Mouse (Mus musculus) forebrain, embryonic 10.5 days (tissue): ENCODE results near the gene Macrod1. TPM values are rescaled to one million over a fixed set of nuclear protein-coding genes. Genes with fewer than 3 reads are reported as not detected.

Experiments used
- DNase-seq: peaks from one replicate; pipeline ENCODE4 v3.0.0-alpha.2; 2017; ENCODE audit warnings: low spot score; ENCODE audit errors: extremely low spot score
- H3K27ac ChIP-seq: fragments of 300-500 bp; sonication (generic); 2 replicates; pipeline ENCODE4 v1.5.1; 2016; ENCODE audit warnings: mild to moderate bottlenecking
- H3K27me3 ChIP-seq: fragments of 300-500 bp; sonication (generic); 2 replicates; pipeline ENCODE4 v1.6.1; 2016; ENCODE audit warnings: mild to moderate bottlenecking; ENCODE audit not compliant: poor library complexity, severe bottlenecking
- H3K36me3 ChIP-seq: fragments of 300-500 bp; sonication (generic); replicated peaks from 2 replicates; pipeline ENCODE4 v1.6.1; 2016; ENCODE audit warnings: mild to moderate bottlenecking, moderate library complexity
- H3K4me1 ChIP-seq: fragments of 300-500 bp; sonication (generic); 2 replicates; pipeline ENCODE4 v1.6.1; 2016
- H3K4me3 ChIP-seq: fragments of 300-500 bp; sonication (generic); 2 replicates; pipeline ENCODE4 v1.5.1; 2016; ENCODE audit warnings: mild to moderate bottlenecking, moderate library complexity
- H3K9me3 ChIP-seq: fragments of 300-500 bp; sonication (generic); 2 replicates; pipeline ENCODE4 v1.6.1; 2016; ENCODE audit warnings: mild to moderate bottlenecking, moderate library complexity
- WGBS: fragments of 180-500 bp; shearing (Covaris S2); methylation state at CpG from one replicate; pipeline ENCODE4 v1.1.7; 2016; 5-methylcytosine and 5-hydroxymethylcytosine counted together
- polyA plus RNA-seq: library from polyadenylated mRNA; unstranded; fragments of >200 nt; fragmentation: Nextera tagmentation; extraction: Ambion mirVana; gene quantifications from 2 replicates; pipeline ENCODE4 v1.2.1, GENCODE M21; 2016

Gene Macrod1
- polyA plus RNA-seq, 1 experiment from 2014 or later, result 3.7 TPM

DNA sequence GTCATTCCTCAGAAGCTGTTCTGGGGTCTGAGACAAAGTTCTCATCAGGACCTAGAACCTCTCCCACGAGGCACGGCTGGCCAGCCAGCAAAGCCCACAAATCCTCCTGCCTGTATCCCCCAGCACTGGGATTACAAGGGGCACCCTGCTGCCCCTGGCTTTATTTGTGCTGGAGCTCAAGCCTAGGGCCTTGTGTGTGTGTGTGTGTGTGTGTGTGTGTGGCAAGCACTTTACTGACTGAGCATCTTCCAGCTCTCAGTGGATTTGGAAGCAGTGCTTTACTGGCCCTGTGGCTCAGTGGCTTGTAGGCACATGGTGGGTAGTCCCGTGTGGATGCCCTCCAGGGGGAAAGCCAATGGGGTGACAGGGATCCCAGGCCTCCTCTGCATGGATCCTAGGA lies 56.0 kb downstream of the Macrod1 start:
- Histone ChIP-seq H3K27me3 (peaks cover 90% of the 10 kb centered on the region), H3K4me1 (peaks cover 94% of the 10 kb centered on the region), H3K27ac (peak overlapping the region; percentile 79), H3K36me3 (no peaks in the 10 kb centered on the region), H3K4me3 (no peak overlapping the region), H3K9me3 (no peaks in the 10 kb centered on the region)
- no peak for DNase-seq
- 14% methylated on average over 3 of the region's 3 CpGs for WGBS

DNA sequence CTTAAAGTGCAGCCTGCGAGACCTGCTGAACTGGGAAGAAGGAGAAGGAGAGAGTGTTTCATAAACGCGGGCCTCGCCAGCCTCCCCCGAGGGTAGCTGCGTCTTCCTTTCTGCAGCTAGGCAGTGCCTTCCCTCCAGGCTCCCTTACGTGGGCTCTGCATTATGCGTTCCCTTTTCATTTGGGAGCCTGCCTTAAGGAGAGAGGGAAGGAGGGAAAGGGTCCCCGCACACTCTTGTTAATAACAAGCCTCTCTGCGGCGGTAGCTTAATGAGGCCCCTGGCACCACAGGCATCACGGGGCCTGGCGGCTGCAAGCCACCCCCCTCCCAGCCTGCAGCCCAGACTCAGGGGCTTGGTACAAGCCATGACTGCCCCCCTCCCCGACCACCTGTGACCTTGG lies 57.0 kb downstream of the Macrod1 start:
- peak overlapping the region; percentile 79 for H3K27ac ChIP-seq
- H3K36me3 ChIP-seq, result no peaks in the 10 kb centered on the region
- no peak for DNase-seq
- H3K27me3 ChIP-seq, result peaks cover 90% of the 10 kb centered on the region
- no peaks in the 10 kb centered on the region for H3K9me3 ChIP-seq
- H3K4me3 ChIP-seq, result no peak overlapping the region
- WGBS, result 13% methylated on average over 14 of the region's 14 CpGs
- peaks cover 96% of the 10 kb centered on the region for H3K4me1 ChIP-seq

DNA sequence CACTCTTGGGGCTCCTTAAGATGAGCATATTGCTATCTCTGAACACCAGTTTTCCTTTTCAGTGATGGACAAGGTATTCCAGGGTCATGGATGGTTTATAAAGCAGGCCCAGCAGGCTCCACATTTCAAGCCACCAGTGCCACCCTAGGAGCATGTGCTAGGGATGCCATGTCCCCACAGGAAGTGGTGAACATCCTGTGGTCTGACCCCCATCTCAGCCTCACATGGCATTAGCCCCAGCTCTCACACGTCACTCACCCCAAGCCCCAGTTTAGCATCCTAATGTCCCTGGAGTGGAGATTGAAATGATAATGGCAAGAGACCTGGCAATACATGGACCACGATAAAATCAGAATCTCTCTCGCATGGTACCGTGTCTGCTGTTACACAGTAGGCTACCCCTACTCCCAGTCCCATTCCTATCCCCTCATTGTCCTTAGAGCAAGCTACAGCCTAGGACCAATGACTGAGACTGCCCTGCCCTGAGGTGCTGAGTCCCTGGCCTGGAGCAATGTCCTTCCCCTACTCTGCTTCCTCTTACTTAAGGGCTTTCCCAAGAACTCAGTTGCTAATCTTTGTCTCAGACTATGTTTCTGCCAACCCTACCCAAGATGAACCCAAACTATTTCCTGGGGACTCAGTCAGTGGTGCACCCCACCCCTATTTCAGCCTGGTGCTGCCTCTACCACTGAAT lies 59.6 kb downstream of the Macrod1 start:
- no peaks in the 10 kb centered on the region for H3K9me3 ChIP-seq
- peaks cover 93% of the 10 kb centered on the region for H3K27me3 ChIP-seq
- no peak for DNase-seq
- no peaks in the 10 kb centered on the region for H3K36me3 ChIP-seq
- 86% methylated on average over 4 of the region's 4 CpGs for WGBS
- H3K27ac ChIP-seq, result 0 out of 2 replicates have a peak overlapping the region, but pooled peaks have one; percentile 62
- no peak overlapping the region for H3K4me3 ChIP-seq
- H3K4me1 ChIP-seq, result peaks cover 73% of the 10 kb centered on the region

DNA sequence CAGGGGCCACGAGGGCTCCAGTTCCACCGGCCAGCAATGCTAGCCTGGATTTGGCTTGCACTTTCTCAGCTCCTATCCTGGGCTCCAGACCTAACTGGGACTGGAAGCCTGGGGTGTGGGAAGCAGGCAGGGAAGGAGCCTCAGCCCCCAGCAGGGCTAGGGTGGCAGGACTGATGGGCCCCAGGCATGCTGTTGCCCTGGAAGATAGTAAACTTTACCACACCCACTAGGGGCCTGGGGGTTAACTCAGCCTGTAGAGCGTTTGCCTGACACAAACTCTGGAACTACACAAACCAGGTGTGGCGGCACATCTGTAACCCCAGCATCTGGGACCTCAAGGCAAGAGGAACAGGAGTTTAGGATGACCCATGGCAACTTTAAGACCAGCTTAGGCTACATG lies 60.5 kb downstream of the Macrod1 start:
- Histone ChIP-seq H3K27ac (peak overlapping the region; percentile 62; the same call in 1 of the 2 replicates), H3K9me3 (no peaks in the 10 kb centered on the region), H3K27me3 (peaks cover 93% of the 10 kb centered on the region), H3K36me3 (no peaks in the 10 kb centered on the region), H3K4me3 (no peak overlapping the region), H3K4me1 (peaks cover 71% of the 10 kb centered on the region)
- no peak for DNase-seq
- 77% methylated on average over 4 of the region's 4 CpGs for WGBS

DNA sequence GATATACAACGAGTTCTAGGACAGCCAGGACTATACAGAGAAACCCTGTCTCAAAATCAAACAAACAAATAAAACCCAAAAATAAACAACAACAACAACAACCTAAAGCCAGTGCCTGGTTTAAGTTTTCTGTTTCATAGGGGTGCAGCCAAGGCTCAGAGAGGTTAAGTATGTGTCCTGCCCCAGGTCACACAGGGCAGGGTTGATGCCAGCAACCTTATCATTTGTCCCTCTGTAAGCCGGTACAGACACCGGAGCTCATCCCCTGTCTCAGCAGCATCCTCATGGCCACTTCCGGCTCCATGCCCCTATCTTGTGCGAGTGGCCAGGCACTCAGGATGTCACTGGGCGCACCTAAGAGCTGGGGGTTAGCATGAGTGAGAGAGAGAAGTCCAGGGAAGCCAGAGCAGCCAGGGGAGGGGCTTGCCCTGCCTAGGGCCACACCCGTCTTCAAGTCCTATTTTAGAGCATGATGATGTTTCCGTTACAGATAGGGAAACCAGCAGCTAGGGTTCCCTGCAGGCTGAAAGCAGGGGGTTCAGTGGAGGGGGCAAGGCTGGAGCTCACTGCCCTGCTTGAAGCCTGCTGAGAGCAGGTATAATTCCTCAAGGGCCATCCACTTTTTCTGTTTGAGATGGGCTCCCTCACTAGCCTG lies 61.2 kb downstream of the Macrod1 start:
- WGBS, result 75% methylated on average over 8 of the region's 8 CpGs
- Histone ChIP-seq H3K4me1 (peaks cover 71% of the 10 kb centered on the region), H3K27me3 (peaks cover 94% of the 10 kb centered on the region), H3K4me3 (no peak overlapping the region), H3K9me3 (no peaks in the 10 kb centered on the region), H3K36me3 (no peaks in the 10 kb centered on the region), H3K27ac (0 out of 2 replicates have a peak overlapping the region, but pooled peaks have one; percentile 44)
- no peak for DNase-seq

DNA sequence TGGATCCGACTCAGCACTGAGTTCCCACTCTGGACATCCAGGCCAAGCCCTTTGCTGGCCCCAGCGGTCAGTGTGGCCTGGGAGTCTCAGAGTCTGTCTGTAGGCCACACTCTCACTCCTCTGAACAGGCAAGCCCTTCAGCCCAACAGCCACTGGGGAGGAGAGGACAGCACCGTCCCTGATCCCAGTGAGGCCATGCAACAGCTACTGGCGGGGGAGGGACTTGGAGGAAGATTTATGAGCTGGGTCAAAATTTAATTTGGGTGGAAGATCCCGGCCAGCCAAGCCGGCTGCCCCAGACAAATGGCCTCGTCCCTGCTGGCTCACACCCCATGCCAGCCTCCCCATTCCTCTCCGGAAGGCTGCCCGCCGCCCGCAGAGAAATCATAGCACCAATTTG lies 64.6 kb downstream of the Macrod1 start:
- no peak overlapping the region for H3K27ac ChIP-seq
- H3K4me3 ChIP-seq, result no peak overlapping the region

DNA sequence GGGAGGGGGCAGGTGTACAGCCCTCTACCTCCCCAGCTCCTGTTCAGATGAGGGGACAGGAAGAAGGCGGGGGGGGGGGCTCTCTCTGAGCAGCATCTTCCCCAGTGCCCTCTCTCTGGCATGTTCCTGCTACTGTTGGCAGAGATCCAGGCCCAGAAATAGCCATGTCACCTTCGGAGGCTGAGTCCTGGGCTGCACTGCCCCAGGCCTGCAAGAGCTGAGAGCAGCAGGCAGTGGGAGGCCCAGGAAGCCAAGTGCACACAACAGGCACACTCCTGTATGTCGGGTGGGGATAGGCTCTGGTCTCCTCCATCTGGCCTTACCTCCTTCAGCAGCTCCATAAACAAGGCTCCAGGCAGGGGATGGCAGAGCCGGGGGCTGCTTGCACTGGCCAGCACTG lies 65.7 kb downstream of the Macrod1 start:
- Histone ChIP-seq H3K9me3 (no peaks in the 10 kb centered on the region), H3K4me1 (peaks cover 37% of the 10 kb centered on the region), H3K36me3 (no peaks in the 10 kb centered on the region), H3K27me3 (peaks cover 86% of the 10 kb centered on the region), H3K27ac (peak overlapping the region; percentile 31; the same call in 1 of the 2 replicates), H3K4me3 (no peak overlapping the region)
- WGBS, result 84% methylated on average over 4 of the region's 4 CpGs
- DNase-seq, result no peak

More for the DNA sequence above, 64.6 kb downstream of the Macrod1 start:
- Histone ChIP-seq H3K9me3 (no peaks in the 10 kb centered on the region), H3K4me1 (peaks cover 46% of the 10 kb centered on the region), H3K36me3 (no peaks in the 10 kb centered on the region), H3K27me3 (peaks cover 86% of the 10 kb centered on the region)
- WGBS, result 83% methylated on average over 11 of the region's 11 CpGs
- no peak for DNase-seq

DNA sequence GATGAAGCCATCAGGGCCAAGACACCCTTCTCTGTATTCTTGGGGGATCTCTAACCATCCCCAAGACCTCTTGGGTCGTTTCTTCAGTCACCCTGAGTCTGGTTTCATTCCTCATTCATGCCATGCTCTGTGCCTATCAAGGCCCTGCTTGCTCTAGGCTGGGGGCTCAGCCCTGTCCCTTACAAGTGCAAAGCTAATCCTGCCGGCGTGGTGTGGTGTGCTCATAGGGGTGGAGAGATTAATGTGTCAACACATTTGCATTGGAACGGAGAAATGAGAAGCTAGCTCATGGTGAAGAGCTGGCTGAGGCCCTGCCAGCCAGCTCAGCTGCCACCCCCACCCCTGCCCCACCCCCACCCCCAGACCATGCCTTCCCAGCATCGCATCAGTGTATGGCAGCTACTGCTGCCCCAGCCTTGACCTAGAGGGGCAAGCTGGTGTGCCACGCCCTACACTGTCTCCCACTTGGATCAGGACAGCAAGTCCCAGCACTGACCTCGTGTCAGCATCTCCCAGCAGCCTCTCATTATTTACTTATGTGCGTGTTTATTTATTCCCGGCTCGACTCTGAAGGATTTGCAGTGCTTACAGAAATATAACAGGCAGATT lies 66.2 kb downstream of the Macrod1 start:
- DNase-seq, result no peak
- peak overlapping the region; percentile 31; the same call in 1 of the 2 replicates for H3K27ac ChIP-seq
- H3K27me3 ChIP-seq, result peaks cover 89% of the 10 kb centered on the region
- H3K9me3 ChIP-seq, result no peaks in the 10 kb centered on the region
- no peaks in the 10 kb centered on the region for H3K36me3 ChIP-seq
- peaks cover 35% of the 10 kb centered on the region for H3K4me1 ChIP-seq
- H3K4me3 ChIP-seq, result no peak overlapping the region
- 51% methylated on average over 10 of the region's 10 CpGs for WGBS

DNA sequence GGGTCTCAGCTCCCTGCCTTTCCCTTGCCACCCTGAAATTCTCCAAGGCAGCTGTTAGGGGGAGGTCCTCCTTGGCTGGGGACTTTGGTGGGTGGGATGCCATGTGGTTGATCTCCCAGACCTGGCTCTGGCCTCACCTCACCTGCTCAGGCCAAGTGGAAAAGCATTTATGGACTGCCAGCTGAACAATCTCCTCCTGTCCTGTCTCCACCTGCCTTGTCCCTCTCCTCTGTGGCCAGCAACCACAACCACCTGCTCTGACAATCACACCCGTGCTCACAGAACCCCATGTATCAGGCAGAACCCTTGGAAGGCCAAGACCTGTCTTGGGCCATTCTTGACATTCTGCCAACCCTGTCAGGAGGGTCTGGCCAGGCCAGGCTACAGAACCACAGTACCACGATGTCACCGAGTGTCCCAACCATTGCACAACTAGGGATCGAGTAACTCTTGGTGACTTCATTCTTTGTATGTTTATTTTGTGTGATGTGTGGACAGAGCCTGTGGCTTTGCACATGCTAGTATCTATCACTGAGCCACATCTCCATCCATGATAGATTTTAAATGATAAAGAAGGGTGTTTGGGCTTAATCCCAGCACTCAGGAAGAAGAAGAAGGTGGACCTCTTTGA lies 69.0 kb downstream of the Macrod1 start:
- H3K4me1 ChIP-seq, result peaks cover 50% of the 10 kb centered on the region
- H3K27ac ChIP-seq, result no peak overlapping the region
- H3K27me3 ChIP-seq, result peaks cover 89% of the 10 kb centered on the region
- H3K4me3 ChIP-seq, result no peak overlapping the region
- no peak for DNase-seq
- WGBS, result 81% methylated on average over 4 of the region's 4 CpGs
- H3K36me3 ChIP-seq, result no peaks in the 10 kb centered on the region
- H3K9me3 ChIP-seq, result no peaks in the 10 kb centered on the region

DNA sequence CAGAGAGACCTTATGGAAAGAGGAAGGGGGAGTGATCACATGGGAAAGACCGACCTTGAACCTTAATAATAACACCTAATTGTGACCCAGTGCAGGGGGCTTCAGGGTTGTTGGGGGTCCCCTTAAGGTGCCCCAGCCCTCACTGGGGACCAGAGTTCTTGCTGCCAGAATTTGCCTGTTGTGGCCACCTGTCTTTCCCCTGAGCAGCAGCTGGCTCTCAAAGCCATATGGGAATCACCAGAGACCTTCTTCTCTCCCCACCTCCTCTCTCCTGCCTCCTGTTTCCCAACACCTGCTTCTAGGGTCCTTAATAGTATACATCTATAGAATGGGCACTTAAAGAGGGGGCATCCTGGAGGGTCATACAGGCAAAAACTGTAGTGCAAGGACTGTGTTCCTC lies 69.6 kb downstream of the Macrod1 start:
- peaks cover 89% of the 10 kb centered on the region for H3K27me3 ChIP-seq
- no peaks in the 10 kb centered on the region for H3K36me3 ChIP-seq
- no peak for DNase-seq
- H3K4me3 ChIP-seq, result no peak overlapping the region
- 79% methylated on average over 1 of the region's 1 CpGs for WGBS
- no peak overlapping the region for H3K27ac ChIP-seq
- peaks cover 52% of the 10 kb centered on the region for H3K4me1 ChIP-seq
- no peaks in the 10 kb centered on the region for H3K9me3 ChIP-seq

DNA sequence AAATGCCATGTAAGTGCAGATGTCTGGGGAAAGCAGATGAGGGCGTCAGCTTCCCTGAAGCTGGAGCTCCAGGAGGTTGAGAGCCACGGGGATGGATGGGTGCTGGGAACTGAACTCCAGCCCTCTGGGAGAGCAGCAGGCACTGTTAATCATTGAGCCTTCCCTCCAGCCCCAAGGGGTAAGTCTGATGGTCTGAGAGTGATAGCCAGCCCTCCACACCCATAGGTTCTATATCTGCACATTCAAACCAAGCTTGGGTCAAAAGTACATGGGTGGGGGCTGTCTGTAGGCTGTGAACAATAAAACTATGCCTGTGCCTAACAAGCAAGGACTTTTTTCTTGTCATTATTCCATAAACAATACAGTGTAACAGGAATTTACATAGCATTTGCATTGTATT lies 70.3 kb downstream of the Macrod1 start:
- Histone ChIP-seq H3K27ac (no peak overlapping the region), H3K9me3 (no peaks in the 10 kb centered on the region), H3K36me3 (no peaks in the 10 kb centered on the region), H3K4me1 (peaks cover 53% of the 10 kb centered on the region), H3K27me3 (peaks cover 89% of the 10 kb centered on the region), H3K4me3 (no peak overlapping the region)
- 81% methylated on average over 2 of the region's 2 CpGs for whole genome bisulfite sequencing
- DNase-seq, result no peak

DNA sequence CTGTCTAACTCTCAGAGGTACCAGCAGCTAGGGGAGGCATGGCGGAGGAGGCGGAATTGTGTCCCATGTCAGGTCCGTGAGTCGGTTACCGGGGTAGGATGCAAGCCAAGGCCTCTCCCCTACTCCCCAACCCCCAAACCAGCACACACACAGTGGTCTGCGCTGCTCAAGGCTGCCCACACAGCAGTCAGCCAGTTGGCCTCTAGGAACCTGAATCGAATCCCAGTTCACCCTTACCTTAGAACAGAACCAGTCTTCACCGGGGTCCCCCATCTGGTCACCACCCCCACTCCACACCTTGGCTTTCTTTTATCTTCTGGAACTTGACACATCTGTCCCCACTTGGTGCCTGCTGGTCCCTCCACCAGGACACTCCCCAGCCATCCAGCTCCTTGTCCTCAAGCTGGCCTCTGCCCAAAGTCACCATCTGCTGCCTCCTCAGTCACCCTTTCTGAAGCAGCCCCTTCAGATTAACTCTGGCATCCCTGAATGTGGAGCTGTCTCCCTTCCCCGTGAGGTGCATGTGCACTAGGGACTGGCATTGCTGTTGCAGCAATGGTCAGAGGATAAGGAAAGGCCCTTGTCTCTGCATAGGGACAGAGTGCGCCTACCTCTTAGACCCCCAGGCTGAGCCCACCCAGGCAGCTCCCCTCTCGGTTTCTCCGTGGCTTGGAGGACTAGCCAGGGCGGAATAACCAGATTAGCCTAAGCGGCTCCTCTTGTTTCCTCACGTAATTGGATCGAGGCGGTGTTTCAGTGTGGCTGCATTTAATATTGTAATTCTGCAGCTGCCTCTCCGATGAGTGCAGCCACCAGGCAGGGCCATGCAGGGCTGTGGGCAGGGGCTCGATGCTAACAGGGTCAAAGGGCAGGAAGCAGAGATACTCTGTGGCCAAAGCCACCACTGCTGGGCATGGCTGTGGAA lies 72.2 kb downstream of the Macrod1 start:
- 38% methylated on average over 19 of the region's 19 CpGs for WGBS
- Histone ChIP-seq H3K36me3 (no peaks in the 10 kb centered on the region), H3K4me3 (no peak overlapping the region), H3K4me1 (peaks cover 56% of the 10 kb centered on the region), H3K27ac (peak overlapping the region; percentile 72), H3K9me3 (no peaks in the 10 kb centered on the region), H3K27me3 (peaks cover 95% of the 10 kb centered on the region)
- DNase-seq, result peak; percentile 50
